Mouse (Mus musculus) kidney, adult 2 months (tissue): ENCODE results near the gene Ppp2r2c. TPM values are rescaled to one million over a fixed set of nuclear protein-coding genes. Genes with fewer than 3 reads are reported as not detected.

ENCODE experiments used
- DNase-seq: peaks from one replicate; pipeline ENCODE4 v3.0.0; 2021
- H3K27ac ChIP-seq: fragments of 200-500 bp; 2 replicates; pipeline ENCODE4 v1.5.1; 2012; ENCODE audit warnings: low read depth, low read length, control low read depth, inconsistent platforms; ENCODE audit not compliant: insufficient read depth
- H3K27me3 ChIP-seq: fragments of 200-500 bp; replicated peaks from 2 replicates; pipeline ENCODE4 v1.6.1; 2012; ENCODE audit warnings: mild to moderate bottlenecking, moderate library complexity, low read length, inconsistent platforms; ENCODE audit not compliant: control insufficient read depth, insufficient read depth
- H3K36me3 ChIP-seq: fragments of 200-500 bp; 2 replicates; pipeline ENCODE4 v1.6.1; 2012; ENCODE audit warnings: mild to moderate bottlenecking, moderate library complexity, low read length, inconsistent platforms; ENCODE audit not compliant: control insufficient read depth, insufficient read depth
- H3K4me1 ChIP-seq: fragments of 200-500 bp; 2 replicates; pipeline ENCODE4 v1.6.1; 2011; ENCODE audit warnings: low read length; ENCODE audit not compliant: control insufficient read depth, insufficient read depth
- H3K4me3 ChIP-seq: fragments of 200-500 bp; 2 replicates; pipeline ENCODE4 v1.5.1; 2011; ENCODE audit warnings: mild to moderate bottlenecking, low read depth, low read length, control low read depth; ENCODE audit not compliant: insufficient read depth
- CTCF ChIP-seq: fragments of 200-500 bp; conservative IDR thresholded peaks from 2 replicates; pipeline ENCODE4 v1.5.1; 2011; ENCODE audit warnings: low read depth, mild to moderate bottlenecking, control low read depth, low read length, moderate library complexity, mixed read lengths; ENCODE audit not compliant: insufficient read depth, insufficient read length
- POLR2A ChIP-seq: fragments of 200-500 bp; IDR thresholded peaks from one replicate; pipeline ENCODE4 v1.6.1; 2011; ENCODE audit warnings: low read depth, low read length, control low read depth
- WGBS: fragments of 180-500 bp; shearing (Covaris S2); methylation state at CpG from one replicate; pipeline ENCODE4 v1.1.7; 2018; 5-methylcytosine and 5-hydroxymethylcytosine counted together
- polyA plus RNA-seq: library from polyadenylated mRNA; depleted of rRNA; stranded (reverse); fragments of >200 nt; gene quantifications from 2 replicates; pipeline ENCODE4 v1.2.3, GENCODE M21; 2012; rRNA removed

Ppp2r2c gene
- polyA plus RNA-seq, 1 experiment = 0.58 TPM

GRCm38 (mm10) chr5:36990196-36990595 lies 121.9 kb downstream of the Ppp2r2c start:
- Histone ChIP-seq H3K4me1 (peaks cover 3% of the 10 kb centered on the region; the same call in 1 of the 2 replicates), H3K36me3 (no peaks in the 10 kb centered on the region), H3K4me3 (no peak overlapping the region), H3K27me3 (no peaks in the 10 kb centered on the region), H3K27ac (no peak overlapping the region)
- TF ChIP-seq CTCF (no peak), POLR2A (no peak)
- no peak for DNase-seq
- WGBS = 71% methylated on average over 3 of the region's 3 CpGs

GRCm38 (mm10) chr5:36990631-36991350 lies 122.5 kb downstream of the Ppp2r2c start:
- Histone ChIP-seq H3K27me3 (no peaks in the 10 kb centered on the region), H3K36me3 (no peaks in the 10 kb centered on the region), H3K4me1 (peaks cover 3% of the 10 kb centered on the region; the same call in 1 of the 2 replicates), H3K27ac (no peak overlapping the region), H3K4me3 (no peak overlapping the region)
- DNase-seq = peak; percentile 16
- WGBS = 89% methylated on average over 3 of the region's 3 CpGs
- TF ChIP-seq CTCF (no peak), POLR2A (no peak)

GRCm38 (mm10) chr5:36996410-36996809 lies 128.1 kb downstream of the Ppp2r2c start:
- H3K4me3 ChIP-seq = no peak overlapping the region
- DNase-seq = no peak

GRCm38 (mm10) chr5:36997996-36998395 lies 129.7 kb downstream of the Ppp2r2c start:
- Histone ChIP-seq H3K27me3 (no peaks in the 10 kb centered on the region), H3K4me3 (no peak overlapping the region), H3K36me3 (no peaks in the 10 kb centered on the region), H3K27ac (no peak overlapping the region), H3K4me1 (no peaks in the 10 kb centered on the region)
- no peak for TF ChIP-seq CTCF
- TF ChIP-seq POLR2A = no peak
- WGBS = 56% methylated on average over 5 of the region's 5 CpGs
- DNase-seq = no peak

More at GRCm38 (mm10) chr5:36996410-36996809, 128.1 kb downstream of the Ppp2r2c start:
- no peak for TF ChIP-seq POLR2A
- no peak for TF ChIP-seq CTCF
- Histone ChIP-seq H3K27me3 (no peaks in the 10 kb centered on the region), H3K27ac (no peak overlapping the region), H3K4me1 (no peaks in the 10 kb centered on the region), H3K36me3 (no peaks in the 10 kb centered on the region)
- 80% methylated on average over 14 of the region's 14 CpGs for WGBS

- TF ChIP-seq POLR2A (no peak), CTCF (no peak)
- 86% methylated on average over 9 of the region's 9 CpGs for WGBS
- Histone ChIP-seq H3K4me1 (no peaks in the 10 kb centered on the region), H3K27me3 (no peaks in the 10 kb centered on the region), H3K36me3 (no peaks in the 10 kb centered on the region), H3K27ac (no peak overlapping the region), H3K4me3 (no peak overlapping the region)
- DNase-seq = no peak
Measured at GRCm38 (mm10) chr5:37001002-37001401, 132.7 kb downstream of the Ppp2r2c start.

- DNase-seq = peak; percentile 67
- WGBS = 60% methylated on average over 2 of the region's 2 CpGs
- no peak overlapping the region for H3K4me3 ChIP-seq
- no peaks in the 10 kb centered on the region for H3K27me3 ChIP-seq
- peak; percentile 36 for TF ChIP-seq CTCF
- TF ChIP-seq POLR2A = no peak
- H3K27ac ChIP-seq = no peak overlapping the region
- H3K4me1 ChIP-seq = no peaks in the 10 kb centered on the region
- no peaks in the 10 kb centered on the region for H3K36me3 ChIP-seq
Measured at GRCm38 (mm10) chr5:37002001-37002400, 133.7 kb downstream of the Ppp2r2c start.

Other genes with a start within 250 kb of the Ppp2r2c start
- 22.1 and 23.1 TPM in 2 replicates for gene D5Ertd579e, start 172.5 kb upstream of the Ppp2r2c start, polyA plus RNA-seq
- 15.8 and 21.1 TPM in 2 replicates for gene Bloc1s4, start 119.9 kb upstream of the Ppp2r2c start, polyA plus RNA-seq
- 90.9 and 114 TPM in 2 replicates for gene Mrfap1, start 71.7 kb upstream of the Ppp2r2c start, polyA plus RNA-seq
- 97.4 and 115 TPM in 2 replicates for gene Man2b2, start 37.9 kb upstream of the Ppp2r2c start, polyA plus RNA-seq
- gene Wfs1, start 120.7 kb downstream of the Ppp2r2c start, polyA plus RNA-seq = 18.8 and 20.0 TPM in 2 replicates
- gene Gm1043, start 216.9 kb downstream of the Ppp2r2c start, polyA plus RNA-seq = 0.08 TPM in 2 replicates